Mouse (Mus musculus) heart, postnatal 0 days (tissue): ENCODE results near the gene Hsf2bp. TPM values are rescaled to one million over a fixed set of nuclear protein-coding genes. Genes with fewer than 3 reads are reported as not detected.

ENCODE experiments used
- ATAC-seq: fragments of 200-750 bp; cut with Nextera tagmentation; 2 replicates; pipeline ENCODE4 v1.8.0; 2017; ENCODE audit warnings: low read depth, moderate number of reproducible peaks, moderate library complexity; ENCODE audit not compliant: insufficient read depth
- DNase-seq: peaks from one replicate; pipeline ENCODE4 v3.0.0-alpha.2; 2016; ENCODE audit warnings: low spot score
- H3K27ac ChIP-seq: fragments of 300-500 bp; sonication (generic); 2 replicates; pipeline ENCODE4 v1.5.1; 2014; ENCODE audit warnings: low read depth, mild to moderate bottlenecking
- H3K27me3 ChIP-seq: fragments of 300-500 bp; sonication (generic); 2 replicates; pipeline ENCODE4 v1.6.1; 2014; ENCODE audit warnings: low read length, mixed read lengths; ENCODE audit not compliant: control insufficient read depth, insufficient read depth
- H3K36me3 ChIP-seq: fragments of 300-500 bp; sonication (generic); replicated peaks from 2 replicates; pipeline ENCODE4 v1.6.1; 2014; ENCODE audit warnings: low read length, mixed read lengths; ENCODE audit not compliant: control insufficient read depth, insufficient read depth
- H3K4me1 ChIP-seq: fragments of 300-500 bp; sonication (generic); 2 replicates; pipeline ENCODE4 v1.6.1; 2014; ENCODE audit warnings: antibody characterized with exemption; ENCODE audit not compliant: control insufficient read depth, insufficient read depth
- H3K4me2 ChIP-seq: fragments of 300-500 bp; sonication (generic); 2 replicates; pipeline ENCODE4 v1.6.1; 2014; ENCODE audit warnings: low read depth, mild to moderate bottlenecking, low read length, moderate library complexity
- H3K4me3 ChIP-seq: fragments of 300-500 bp; sonication (generic); 2 replicates; pipeline ENCODE4 v1.5.1; 2014; ENCODE audit warnings: low read depth, low read length
- H3K9ac ChIP-seq: fragments of 300-500 bp; sonication (generic); replicated peaks from 2 replicates; pipeline ENCODE4 v1.6.1; 2014; ENCODE audit warnings: low read depth, low read length, mixed read lengths
- H3K9me3 ChIP-seq: fragments of 300-500 bp; sonication (generic); replicated peaks from 2 replicates; pipeline ENCODE4 v1.6.1; 2016; ENCODE audit warnings: low read length; ENCODE audit not compliant: control insufficient read depth
- CTCF ChIP-seq: IDR thresholded peaks from 2 replicates; pipeline ENCODE4 v1.5.1; 2016; ENCODE audit warnings: antibody characterized with exemption, control low read depth, low read depth
- EP300 ChIP-seq: IDR thresholded peaks from 2 replicates; pipeline ENCODE4 v1.6.1; 2016; ENCODE audit warnings: antibody characterized with exemption, low read depth
- WGBS: fragments of 180-500 bp; shearing (Covaris S2); extraction: QIAGEN DNeasy Blood & Tissue Kit; methylation state at CpG from one replicate; pipeline ENCODE4 v1.1.7; 2014; 5-methylcytosine and 5-hydroxymethylcytosine counted together
- polyA plus RNA-seq: library from polyadenylated mRNA; unstranded; fragments of >200 nt; fragmentation: Nextera tagmentation; extraction: Ambion mirVana; gene quantifications from 2 replicates; pipeline ENCODE4 v1.2.1, GENCODE M21; 2015
- total RNA-seq: library from RNA; depleted of rRNA; stranded (reverse); fragments of >200 nt; gene quantifications from 2 replicates; pipeline ENCODE4 v1.2.3, GENCODE M21; 2014; ENCODE audit warnings: low replicate concordance; rRNA removed

Gene Hsf2bp
- total and polyA plus RNA-seq, 2 experiments from 2014 or later: 0.19 TPM; not detected in 1

- DNase-seq (no peak), ATAC-seq (no peak)
- 83% methylated on average over 4 of the region's 4 CpGs for WGBS
- TF ChIP-seq EP300: no peak
- TF ChIP-seq CTCF: no peak
- no peaks in the 10 kb centered on the region for H3K9me3 ChIP-seq
- peaks cover 24% of the 10 kb centered on the region for H3K4me1 ChIP-seq
- no peak overlapping the region for H3K27ac ChIP-seq
- H3K4me2 ChIP-seq: no peak overlapping the region
- H3K27me3 ChIP-seq: no peaks in the 10 kb centered on the region
- H3K36me3 ChIP-seq: no peaks in the 10 kb centered on the region
- H3K9ac ChIP-seq: no peak overlapping the region
- H3K4me3 ChIP-seq: no peak overlapping the region
These were observed 138.9 kb downstream of the Hsf2bp start for GRCm38 (mm10) chr17:31897186-31897793.

- Histone ChIP-seq H3K27me3 (no peaks in the 10 kb centered on the region), H3K9me3 (no peaks in the 10 kb centered on the region), H3K4me1 (peaks cover 22% of the 10 kb centered on the region), H3K27ac (no peak overlapping the region), H3K36me3 (no peaks in the 10 kb centered on the region), H3K4me2 (no peak overlapping the region), H3K9ac (no peak overlapping the region), H3K4me3 (no peak overlapping the region)
- DNase-seq: no peak
- WGBS: 43% methylated on average over 3 of the region's 3 CpGs
- no peak for ATAC-seq
- TF ChIP-seq EP300 (no peak), CTCF (no peak)
These were observed 139.4 kb downstream of the Hsf2bp start for GRCm38 (mm10) chr17:31896751-31897150.

- H3K27me3 ChIP-seq: no peaks in the 10 kb centered on the region
- peaks cover 20% of the 10 kb centered on the region for H3K4me1 ChIP-seq
- TF ChIP-seq EP300 (no peak), CTCF (no peak)
- no peaks in the 10 kb centered on the region for H3K36me3 ChIP-seq
- WGBS: 87% methylated on average over 7 of the region's 7 CpGs
- no peaks in the 10 kb centered on the region for H3K9me3 ChIP-seq
- no peak overlapping the region for H3K4me3 ChIP-seq
- ATAC-seq (no peak), DNase-seq (no peak)
- H3K4me2 ChIP-seq: no peak overlapping the region
- no peak overlapping the region for H3K9ac ChIP-seq
- H3K27ac ChIP-seq: no peak overlapping the region
These were observed 139.8 kb downstream of the Hsf2bp start for GRCm38 (mm10) chr17:31896311-31896710.

Other genes starting within 250 kb of the Hsf2bp start
- 31.9 and 47.6 TPM in 2 replicates for gene Sik1, start 180.5 kb downstream of the Hsf2bp start, total RNA-seq
- gene Sik1, start 180.5 kb downstream of the Hsf2bp start, polyA plus RNA-seq: 7.7 and 10.9 TPM in 2 replicates
- gene Rrp1b, start 249 bp downstream of the Hsf2bp start, total RNA-seq: 37.1 and 59.7 TPM in 2 replicates
- gene Rrp1b, start 249 bp downstream of the Hsf2bp start, polyA plus RNA-seq: 14.8 and 16.5 TPM in 2 replicates
- 36.8 and 53.6 TPM in 2 replicates for gene Notch3, start 130.5 kb upstream of the Hsf2bp start, total RNA-seq
- gene Notch3, start 130.5 kb upstream of the Hsf2bp start, polyA plus RNA-seq: 3.7 TPM in 2 replicates
- 3.4 TPM in 1 of 2 replicates, not detected in the other for gene Ephx3, start 153.2 kb upstream of the Hsf2bp start, total RNA-seq
- gene Ephx3, start 153.2 kb upstream of the Hsf2bp start, polyA plus RNA-seq: 0.12 and 0.18 TPM in 2 replicates
- gene Brd4, start 248.4 kb upstream of the Hsf2bp start, total RNA-seq: 13.0 and 15.0 TPM in 2 replicates
- gene Brd4, start 248.4 kb upstream of the Hsf2bp start, polyA plus RNA-seq: 26.8 and 28.1 TPM in 2 replicates